Mouse (Mus musculus): Measurements from ENCODE around the gene Prn. TPM values are rescaled to one million over a fixed set of nuclear protein-coding genes. Genes with fewer than 3 reads are reported as not detected.

Gene Prn
- polyA plus RNA-seq, 1 experiment: not detected

DNA sequence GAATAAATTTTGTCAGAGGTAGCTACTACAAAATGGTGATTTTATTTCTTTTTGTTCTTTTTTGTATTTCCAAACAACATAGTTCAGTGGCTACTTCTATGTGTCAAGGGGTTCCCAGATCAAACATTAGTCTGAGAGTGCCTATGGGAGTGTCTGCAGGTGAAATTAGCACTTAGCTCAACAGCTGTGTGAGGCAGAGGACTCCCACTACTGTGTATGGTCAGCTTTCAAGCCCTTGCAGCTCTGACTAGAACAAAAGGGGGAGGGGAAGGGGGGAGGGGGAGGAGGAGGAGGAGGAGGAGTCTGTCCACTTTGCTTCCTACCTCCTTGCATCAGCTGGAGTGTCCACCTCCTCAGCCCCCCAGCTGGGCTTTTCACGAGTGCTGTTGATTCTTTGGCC lies 34.6 kb downstream of the Prn start:
- H3K4me1 ChIP-seq (ENCODE audit: control insufficient read depth, insufficient read depth, low read length): no peaks in the 10 kb centered on the region
- TF ChIP-seq CTCF (IDR thresholded peaks at IDR 0.05; ENCODE audit: insufficient read depth, low read length) (no peak), POLR2A (IDR thresholded peaks at IDR 0.05; ENCODE audit: borderline replicate concordance, extremely low read depth, low read depth, low read length) (no peak)
- peak; percentile 0 for DNase-seq
- 29% methylated on average over 1 of the region's 1 CpGs for WGBS
- H3K4me3 ChIP-seq (replicated peaks; ENCODE audit: extremely low read depth, low read depth, low read length): no peak overlapping the region

DNA sequence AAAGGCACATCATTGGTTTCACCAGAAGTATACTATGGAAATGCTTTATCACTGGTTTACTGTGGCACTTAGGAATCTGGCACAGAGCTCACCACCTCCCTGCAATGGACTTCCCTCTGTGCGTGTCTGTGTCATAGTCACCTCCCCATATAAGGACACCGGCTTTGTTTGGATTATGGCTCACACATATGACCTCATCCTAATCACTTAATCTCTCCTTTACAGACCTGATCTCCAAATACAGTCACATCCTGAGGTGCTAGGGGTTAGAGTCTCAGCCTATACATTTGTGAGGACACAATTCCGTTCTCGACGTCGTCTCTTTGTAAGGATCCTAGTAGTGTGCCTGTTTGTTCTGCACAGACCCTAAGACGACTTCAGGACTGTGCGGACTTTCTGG lies 35.5 kb downstream of the Prn start:
- no peak overlapping the region for H3K4me3 ChIP-seq (replicated peaks; ENCODE audit: extremely low read depth, low read depth, low read length)
- DNase-seq: no peak
- 38% methylated on average over 8 of the region's 8 CpGs for WGBS
- TF ChIP-seq CTCF (IDR thresholded peaks at IDR 0.05; ENCODE audit: insufficient read depth, low read length) (no peak), POLR2A (IDR thresholded peaks at IDR 0.05; ENCODE audit: borderline replicate concordance, extremely low read depth, low read depth, low read length) (no peak)
- no peaks in the 10 kb centered on the region for H3K4me1 ChIP-seq (ENCODE audit: control insufficient read depth, insufficient read depth, low read length)

DNA sequence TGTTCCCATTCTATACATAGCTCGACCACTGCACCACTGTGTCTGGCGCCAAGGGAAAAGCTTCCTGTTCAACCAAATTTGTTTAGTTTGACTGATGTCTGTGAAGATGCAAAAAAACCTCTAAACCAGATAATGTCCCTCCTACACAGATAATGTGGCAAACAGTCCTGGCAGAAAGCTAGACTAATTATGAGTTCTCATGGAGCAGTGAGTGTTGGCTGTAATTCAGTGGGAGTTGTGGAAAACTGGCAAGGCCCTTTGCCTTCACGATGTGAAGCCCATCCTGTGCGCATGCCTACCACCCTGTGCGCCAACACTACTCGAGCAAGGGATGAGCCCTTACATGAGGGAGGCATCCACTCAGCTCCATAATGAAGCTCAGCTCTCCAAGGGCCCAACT lies 36.0 kb downstream of the Prn start:
- WGBS: 63% methylated on average over 6 of the region's 6 CpGs
- Histone ChIP-seq H3K4me1 (ENCODE audit: control insufficient read depth, insufficient read depth, low read length) (no peaks in the 10 kb centered on the region), H3K4me3 (replicated peaks; ENCODE audit: extremely low read depth, low read depth, low read length) (no peak overlapping the region)
- peak; percentile 0 for DNase-seq
- TF ChIP-seq CTCF (IDR thresholded peaks at IDR 0.05; ENCODE audit: insufficient read depth, low read length): no peak
- TF ChIP-seq POLR2A (IDR thresholded peaks at IDR 0.05; ENCODE audit: borderline replicate concordance, extremely low read depth, low read depth, low read length): no peak

DNA sequence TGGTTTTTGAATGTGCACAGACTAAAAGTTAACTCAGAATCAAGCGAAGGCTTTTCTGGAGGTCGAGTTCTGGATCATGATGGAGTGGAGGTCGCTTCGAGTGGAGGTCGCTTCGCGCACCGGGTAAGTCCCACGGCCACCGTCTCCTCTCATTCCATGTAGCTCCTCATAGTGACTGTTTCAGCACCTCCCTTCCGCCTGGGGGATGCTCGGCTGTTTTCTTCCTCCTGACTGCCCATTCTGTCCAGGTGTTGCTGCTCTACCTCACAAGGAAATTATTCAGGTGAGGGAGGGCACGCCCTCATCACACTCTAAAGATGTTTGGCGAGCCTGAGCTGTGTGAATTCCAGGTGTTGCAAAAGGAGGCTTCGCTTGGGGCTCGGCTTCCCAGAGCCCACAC lies 36.6 kb downstream of the Prn start:
- WGBS: 86% methylated on average over 16 of the region's 16 CpGs
- no peak for DNase-seq
- no peak for TF ChIP-seq CTCF (IDR thresholded peaks at IDR 0.05; ENCODE audit: insufficient read depth, low read length)
- no peak for TF ChIP-seq POLR2A (IDR thresholded peaks at IDR 0.05; ENCODE audit: borderline replicate concordance, extremely low read depth, low read depth, low read length)
- Histone ChIP-seq H3K4me1 (ENCODE audit: control insufficient read depth, insufficient read depth, low read length) (no peaks in the 10 kb centered on the region), H3K4me3 (replicated peaks; ENCODE audit: extremely low read depth, low read depth, low read length) (no peak overlapping the region)

DNA sequence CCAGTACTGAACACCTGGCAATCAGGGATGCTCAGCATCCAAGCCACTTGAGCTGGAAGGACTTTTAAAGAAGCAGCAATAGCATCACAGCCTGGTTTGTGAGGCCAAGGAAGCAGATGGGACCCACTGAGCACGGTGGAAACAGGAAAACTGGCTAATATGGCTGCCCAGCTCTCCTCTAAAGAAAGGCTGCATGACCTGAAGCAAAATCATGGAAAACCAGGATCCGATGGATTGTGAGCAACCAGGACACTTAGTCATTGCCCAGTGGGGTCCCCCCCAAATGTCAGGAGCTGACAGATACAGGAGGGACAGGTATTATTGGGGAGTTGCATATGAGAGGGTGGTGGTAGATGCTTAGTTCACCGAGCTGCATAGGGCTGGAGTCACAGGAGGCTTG lies 38.4 kb downstream of the Prn start:
- H3K4me1 ChIP-seq (ENCODE audit: control insufficient read depth, insufficient read depth, low read length): 0 out of 2 replicates have a peak, but pooled peaks cover 2% of the 10 kb centered on the region
- DNase-seq: no peak
- 72% methylated on average over 3 of the region's 3 CpGs for WGBS
- TF ChIP-seq POLR2A (IDR thresholded peaks at IDR 0.05; ENCODE audit: borderline replicate concordance, extremely low read depth, low read depth, low read length): no peak
- no peak for TF ChIP-seq CTCF (IDR thresholded peaks at IDR 0.05; ENCODE audit: insufficient read depth, low read length)
- no peak overlapping the region for H3K4me3 ChIP-seq (replicated peaks; ENCODE audit: extremely low read depth, low read depth, low read length)

DNA sequence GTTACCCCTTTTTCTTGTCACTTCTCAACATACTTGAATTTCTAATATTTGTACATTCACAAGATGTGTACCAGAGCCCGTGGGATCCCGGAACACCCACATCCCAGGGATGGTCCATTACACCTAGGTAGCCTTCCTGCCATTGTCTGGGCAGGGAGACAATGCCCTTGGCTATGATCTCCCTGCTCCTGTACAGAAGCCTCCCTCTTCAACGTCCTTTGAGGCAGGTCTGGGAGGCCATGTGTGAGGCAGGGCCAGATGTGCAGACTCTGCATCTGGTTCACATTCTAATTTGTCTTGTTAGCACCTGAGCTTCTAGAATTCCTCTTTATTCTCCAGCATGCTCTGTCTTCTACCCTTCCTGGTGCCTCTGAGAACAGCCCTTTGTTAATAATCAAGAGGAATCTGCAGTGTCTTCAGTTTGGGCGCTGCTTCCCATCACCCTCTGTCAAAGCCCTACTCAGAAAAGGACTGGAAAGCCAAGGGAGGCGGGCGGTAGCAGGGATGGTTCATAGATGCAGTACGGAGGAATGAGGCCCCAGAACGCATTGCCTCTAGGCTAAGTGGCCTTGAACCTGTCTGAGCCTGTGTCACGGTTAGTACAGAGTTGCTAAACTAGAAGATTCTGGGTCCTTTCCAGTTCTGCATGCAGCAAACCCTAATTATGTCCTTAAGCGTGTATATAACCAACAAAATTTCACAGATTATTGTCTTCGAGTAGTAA lies 39.3 kb downstream of the Prn start:
- 56% methylated on average over 11 of the region's 11 CpGs for WGBS

DNA sequence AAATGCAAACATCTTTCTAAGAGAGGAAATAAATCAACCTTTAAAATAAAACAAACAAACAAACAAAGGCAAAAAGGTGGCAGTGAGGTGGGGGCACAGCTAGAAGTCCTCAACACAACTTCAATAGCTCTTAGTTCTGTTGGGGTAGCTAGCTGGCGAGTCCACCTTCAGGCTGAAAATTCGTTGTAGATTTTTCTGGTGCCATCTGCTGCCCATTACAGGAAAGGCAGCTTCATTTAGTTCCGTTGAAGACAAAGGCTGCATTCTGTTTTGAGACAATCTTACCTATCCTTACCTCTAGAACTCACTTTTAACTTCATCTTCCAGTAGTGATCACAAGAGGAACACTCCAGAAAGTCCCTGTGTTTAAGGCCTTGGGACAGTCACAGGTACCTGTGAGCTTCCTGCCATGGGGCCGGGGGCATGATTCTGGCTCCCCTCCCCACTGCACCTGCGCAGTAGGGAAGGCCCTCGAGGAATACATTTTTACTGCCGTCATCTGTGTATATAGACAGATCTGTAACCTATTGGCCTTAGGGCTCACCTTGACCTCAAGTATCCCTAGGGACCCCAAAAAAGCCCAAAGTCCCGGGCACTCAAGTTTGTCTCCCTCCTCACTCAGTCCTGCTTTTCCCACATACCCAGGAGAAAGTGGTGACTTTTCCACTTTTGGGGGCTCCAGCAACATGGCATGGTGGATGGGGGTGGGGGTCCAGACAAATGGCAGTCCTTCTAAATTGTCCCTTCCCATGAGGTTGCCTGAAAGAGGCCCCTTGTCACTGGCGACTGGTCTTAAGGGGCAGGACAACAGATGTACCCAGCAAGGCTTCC lies 40.2 kb downstream of the Prn start:
- H3K4me3 ChIP-seq (replicated peaks; ENCODE audit: extremely low read depth, low read depth, low read length): no peak overlapping the region
- peak; percentile 55 for DNase-seq
- TF ChIP-seq POLR2A (IDR thresholded peaks at IDR 0.05; ENCODE audit: borderline replicate concordance, extremely low read depth, low read depth, low read length): no peak
- TF ChIP-seq CTCF (IDR thresholded peaks at IDR 0.05; ENCODE audit: insufficient read depth, low read length): peak; percentile 25; the same call in 1 of the 2 replicates
- WGBS: 37% methylated on average over 9 of the region's 9 CpGs
- H3K4me1 ChIP-seq (ENCODE audit: control insufficient read depth, insufficient read depth, low read length): 0 out of 2 replicates have a peak, but pooled peaks cover 2% of the 10 kb centered on the region

More for the DNA sequence above, 39.3 kb downstream of the Prn start:
- no peak for DNase-seq
- Histone ChIP-seq H3K4me3 (replicated peaks; ENCODE audit: extremely low read depth, low read depth, low read length) (no peak overlapping the region), H3K4me1 (ENCODE audit: control insufficient read depth, insufficient read depth, low read length) (0 out of 2 replicates have a peak, but pooled peaks cover 2% of the 10 kb centered on the region)
- TF ChIP-seq POLR2A (IDR thresholded peaks at IDR 0.05; ENCODE audit: borderline replicate concordance, extremely low read depth, low read depth, low read length) (no peak), CTCF (IDR thresholded peaks at IDR 0.05; ENCODE audit: insufficient read depth, low read length) (no peak)

DNA sequence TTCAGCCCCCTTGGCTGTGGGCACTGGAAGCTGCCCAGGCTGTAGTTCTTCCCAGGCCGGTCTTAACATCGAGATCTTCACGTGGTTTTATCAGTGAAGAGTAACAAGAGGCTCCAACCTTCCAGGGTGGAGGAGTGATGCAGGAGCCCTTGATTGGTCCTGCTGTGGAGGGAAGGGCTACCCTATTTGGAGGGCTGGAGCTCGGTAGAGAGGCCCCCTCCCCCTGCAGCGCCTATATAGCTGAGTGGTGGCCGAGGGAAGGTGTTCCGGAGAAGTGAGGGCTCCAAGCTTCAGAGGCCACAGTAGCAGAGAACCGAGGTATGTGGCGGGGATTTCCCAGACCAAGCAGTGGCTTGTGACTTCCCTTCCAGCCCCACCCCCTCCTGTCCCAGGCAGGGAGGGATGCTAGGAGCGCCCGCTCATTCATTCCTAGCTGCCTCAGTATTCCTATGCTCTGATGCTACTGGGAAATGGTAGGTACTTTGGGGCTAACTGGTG lies 40.9 kb downstream of the Prn start, which contains the start of gene Prnd:
Gene Prnd (plus strand): TSS at position 264 of the 498 bp plus-strand sequence.
- H3K4me3 ChIP-seq (replicated peaks; ENCODE audit: extremely low read depth, low read depth, low read length): no peak within 1 kb of the TSS
- WGBS: 11% methylated on average over 11 of the region's 11 CpGs
- 0 out of 2 replicates have a peak, but pooled peaks cover 2% of the 10 kb centered on the region for H3K4me1 ChIP-seq (ENCODE audit: control insufficient read depth, insufficient read depth, low read length)
- TF ChIP-seq POLR2A (IDR thresholded peaks at IDR 0.05; ENCODE audit: borderline replicate concordance, extremely low read depth, low read depth, low read length) (no peak), CTCF (IDR thresholded peaks at IDR 0.05; ENCODE audit: insufficient read depth, low read length) (no peak)
- no peak for DNase-seq

DNA sequence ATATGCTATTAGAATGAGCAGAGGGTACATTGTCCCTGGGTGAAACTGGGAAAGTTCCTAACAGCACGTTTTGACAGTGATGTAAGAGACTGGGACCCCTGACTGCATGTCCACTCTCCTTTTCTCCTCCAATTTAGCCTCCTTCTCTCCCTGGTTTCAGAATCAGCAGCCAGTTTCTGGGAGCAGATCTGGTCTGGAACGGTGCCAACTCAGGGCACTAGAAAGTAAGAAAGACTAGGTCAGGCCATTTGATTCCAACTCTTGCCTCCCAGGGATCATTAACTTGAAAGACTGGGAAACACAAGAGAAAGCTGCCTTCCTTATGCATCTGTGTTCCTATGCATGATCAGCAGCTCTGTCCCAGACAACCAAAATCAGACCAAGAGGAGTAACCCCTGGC lies 42.7 kb downstream of the Prn start:
- 52% methylated on average over 2 of the region's 2 CpGs for WGBS

More for the DNA sequence above, 42.7 kb downstream of the Prn start:
- Histone ChIP-seq H3K4me3 (replicated peaks; ENCODE audit: extremely low read depth, low read depth, low read length) (no peak overlapping the region), H3K4me1 (ENCODE audit: control insufficient read depth, insufficient read depth, low read length) (0 out of 2 replicates have a peak, but pooled peaks cover 2% of the 10 kb centered on the region)
- TF ChIP-seq POLR2A (IDR thresholded peaks at IDR 0.05; ENCODE audit: borderline replicate concordance, extremely low read depth, low read depth, low read length): no peak
- TF ChIP-seq CTCF (IDR thresholded peaks at IDR 0.05; ENCODE audit: insufficient read depth, low read length): no peak
- no peak for DNase-seq

Data from lung, adult 2 months (tissue).